Mouse (Mus musculus) thymus, adult 2 months (tissue): Measurements from ENCODE around the gene Vsig10. TPM values are rescaled to one million over a fixed set of nuclear protein-coding genes. Genes with fewer than 3 reads are reported as not detected.

Source experiments
- DNase-seq: peaks from one replicate; pipeline ENCODE4 v3.0.0; 2021
- H3K27ac ChIP-seq: fragments of 200-500 bp; 2 replicates; pipeline ENCODE4 v1.5.1; 2012; ENCODE audit warnings: low read length, control low read depth; ENCODE audit not compliant: control insufficient read depth, insufficient read depth
- H3K27me3 ChIP-seq: fragments of 200-500 bp; 2 replicates; pipeline ENCODE4 v1.6.1; 2012; ENCODE audit warnings: mild to moderate bottlenecking, low read length, moderate library complexity, mixed read lengths; ENCODE audit not compliant: control insufficient read depth, insufficient read depth
- H3K36me3 ChIP-seq: fragments of 200-500 bp; 2 replicates; pipeline ENCODE4 v1.6.1; 2012; ENCODE audit warnings: mild to moderate bottlenecking, low read length, moderate library complexity; ENCODE audit not compliant: control insufficient read depth, insufficient read depth
- H3K4me1 ChIP-seq: fragments of 200-500 bp; replicated peaks from 2 replicates; pipeline ENCODE4 v1.6.1; 2012; ENCODE audit warnings: low read length; ENCODE audit not compliant: control insufficient read depth, insufficient read depth
- H3K4me3 ChIP-seq: fragments of 200-500 bp; 2 replicates; pipeline ENCODE4 v1.5.1; 2012; ENCODE audit warnings: mild to moderate bottlenecking, low read length, control low read depth, moderate library complexity; ENCODE audit not compliant: control insufficient read depth, insufficient read depth
- CTCF ChIP-seq: fragments of 200-500 bp; IDR thresholded peaks from 2 replicates; pipeline ENCODE4 v1.5.1; 2012; ENCODE audit warnings: mild to moderate bottlenecking, control low read depth, low read length, moderate library complexity, borderline replicate concordance; ENCODE audit not compliant: control insufficient read depth, poor library complexity, insufficient read depth; ENCODE audit errors: extremely low read depth
- POLR2A ChIP-seq: fragments of 200-500 bp; IDR thresholded peaks from 2 replicates; pipeline ENCODE4 v1.6.1; 2012; ENCODE audit warnings: mild to moderate bottlenecking, low read length, control low read depth, moderate library complexity; ENCODE audit not compliant: control insufficient read depth, poor library complexity, insufficient read depth; ENCODE audit errors: extremely low read depth
- WGBS: fragments of 180-500 bp; shearing (Covaris S2); methylation state at CpG from one replicate; pipeline ENCODE4 v1.1.7; 2018; 5-methylcytosine and 5-hydroxymethylcytosine counted together
- polyA plus RNA-seq: library from polyadenylated mRNA; depleted of rRNA; stranded (reverse); fragments of >200 nt; gene quantifications from 2 replicates; pipeline ENCODE4 v1.2.3, GENCODE M21; 2012

Gene Vsig10
- polyA plus RNA-seq, 1 experiment = 11.5 TPM

DNA sequence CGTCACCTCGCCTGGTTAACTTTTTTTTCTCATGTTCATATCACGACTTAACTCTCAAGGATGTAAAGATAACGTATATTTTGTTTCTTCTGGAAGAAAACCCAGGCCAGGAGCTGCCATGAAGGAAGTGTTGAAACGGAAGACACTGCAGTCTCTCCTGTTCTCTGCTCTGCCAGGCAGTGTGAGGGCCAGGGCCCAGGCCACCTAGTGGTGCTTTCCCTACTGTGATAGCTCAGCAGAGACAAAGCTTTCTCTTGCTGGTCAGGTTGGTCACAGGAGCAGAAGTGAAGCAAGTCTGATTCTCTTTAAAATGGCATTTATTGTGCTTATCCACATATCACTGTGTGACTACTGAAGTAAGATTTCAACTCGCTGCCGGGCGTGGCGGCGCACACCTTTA lies 37.3 kb upstream of the Vsig10 start:
- WGBS = 94% methylated on average over 10 of the region's 10 CpGs
- no peak for DNase-seq
- Histone ChIP-seq H3K4me1 (peaks cover under 1% of the 10 kb centered on the region), H3K27me3 (no peaks in the 10 kb centered on the region), H3K36me3 (no peaks in the 10 kb centered on the region), H3K27ac (no peak overlapping the region), H3K4me3 (no peak overlapping the region)
- TF ChIP-seq POLR2A (no peak), CTCF (no peak)

DNA sequence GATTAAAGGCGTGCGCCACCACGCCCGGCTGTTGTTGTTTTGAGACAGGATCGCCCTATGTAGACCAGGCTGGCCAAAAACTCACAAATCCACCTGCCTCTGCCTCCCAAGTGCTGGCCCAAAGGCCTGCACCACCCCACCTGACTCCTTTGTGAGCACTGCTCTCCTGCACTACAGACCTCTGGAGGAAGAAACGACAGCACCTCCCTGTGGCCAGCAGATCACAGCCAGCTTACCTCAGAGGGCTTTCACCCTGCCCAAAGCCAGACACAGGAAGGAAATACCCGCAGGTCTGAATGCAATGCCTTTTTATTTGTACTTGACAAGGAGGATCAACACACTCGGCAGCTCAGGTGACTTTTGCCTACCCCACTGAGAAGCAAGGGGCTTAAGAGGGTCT lies 36.5 kb upstream of the Vsig10 start:
- H3K4me1 ChIP-seq = peaks cover 4% of the 10 kb centered on the region
- H3K4me3 ChIP-seq = no peak overlapping the region
- TF ChIP-seq CTCF (no peak), POLR2A (no peak)
- H3K27me3 ChIP-seq = no peaks in the 10 kb centered on the region
- 72% methylated on average over 8 of the region's 8 CpGs for WGBS
- no peaks in the 10 kb centered on the region for H3K36me3 ChIP-seq
- no peak overlapping the region for H3K27ac ChIP-seq
- DNase-seq = no peak

- H3K4me1 ChIP-seq = peaks cover 9% of the 10 kb centered on the region
- no peaks in the 10 kb centered on the region for H3K36me3 ChIP-seq
- TF ChIP-seq CTCF (no peak), POLR2A (no peak)
- 95% methylated on average over 9 of the region's 9 CpGs for WGBS
- H3K27ac ChIP-seq = no peak overlapping the region
- no peaks in the 10 kb centered on the region for H3K27me3 ChIP-seq
- no peak for DNase-seq
- H3K4me3 ChIP-seq = no peak overlapping the region
Observed at GRCm38 (mm10) chr5:117284029-117284428, 34.9 kb upstream of the Vsig10 start.

- no peak overlapping the region for H3K4me3 ChIP-seq
- DNase-seq = no peak
- H3K27me3 ChIP-seq = no peaks in the 10 kb centered on the region
- no peak for TF ChIP-seq POLR2A
- TF ChIP-seq CTCF = no peak
- H3K27ac ChIP-seq = no peak overlapping the region
- H3K4me1 ChIP-seq = peaks cover 9% of the 10 kb centered on the region
- H3K36me3 ChIP-seq = no peaks in the 10 kb centered on the region
- 87% methylated on average over 7 of the region's 7 CpGs for WGBS
Observed at GRCm38 (mm10) chr5:117284682-117285081, 34.2 kb upstream of the Vsig10 start.

GRCm38 (mm10) chr5:117285266-117285665 lies 33.6 kb upstream of the Vsig10 start:
- 96% methylated on average over 4 of the region's 4 CpGs for WGBS
- DNase-seq = no peak
- TF ChIP-seq CTCF = no peak
- no peaks in the 10 kb centered on the region for H3K36me3 ChIP-seq
- H3K27ac ChIP-seq = no peak overlapping the region
- H3K27me3 ChIP-seq = no peaks in the 10 kb centered on the region
- peaks cover 9% of the 10 kb centered on the region for H3K4me1 ChIP-seq
- no peak overlapping the region for H3K4me3 ChIP-seq

DNA sequence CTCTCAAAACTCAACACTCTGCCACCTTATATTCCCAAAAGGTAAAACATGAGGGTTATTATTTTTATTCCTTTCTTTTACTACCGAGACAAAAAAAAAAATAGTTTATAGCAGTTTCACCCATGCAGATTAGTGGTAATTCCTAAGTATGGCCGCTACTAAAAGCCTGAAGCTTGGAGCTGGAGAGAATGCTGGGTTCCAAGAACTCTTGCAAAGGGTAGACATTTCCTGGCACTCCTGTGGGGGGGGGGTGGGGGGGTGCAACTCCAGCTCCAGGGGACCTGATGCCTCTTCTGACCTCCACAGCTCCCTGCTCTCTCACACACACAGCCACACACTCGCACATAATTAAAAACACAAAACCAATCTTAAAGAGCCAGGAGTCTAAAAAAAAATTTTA lies 32.6 kb upstream of the Vsig10 start:
- Histone ChIP-seq H3K4me1 (peaks cover 9% of the 10 kb centered on the region), H3K27ac (no peak overlapping the region), H3K36me3 (no peaks in the 10 kb centered on the region), H3K27me3 (no peaks in the 10 kb centered on the region), H3K4me3 (no peak overlapping the region)
- 47% methylated on average over 3 of the region's 3 CpGs for WGBS
- TF ChIP-seq CTCF (no peak), POLR2A (no peak)
- no peak for DNase-seq
